Mouse (Mus musculus) embryonic facial prominence, embryonic 15.5 days (tissue): ENCODE data around the gene Arg1. TPM values are rescaled to one million over a fixed set of nuclear protein-coding genes. Genes with fewer than 3 reads are reported as not detected.

ENCODE experiments used
- ATAC-seq: fragments of 200-750 bp; cut with Nextera tagmentation; 2 replicates; pipeline ENCODE4 v1.8.0; 2017; ENCODE audit warnings: low read depth, moderate TSS enrichment; ENCODE audit not compliant: insufficient number of reproducible peaks, low FRiP score, low TSS enrichment
- H3K27ac ChIP-seq: fragments of 300-500 bp; sonication (generic); replicated peaks from 2 replicates; pipeline ENCODE4 v1.5.1; 2015; ENCODE audit warnings: mild to moderate bottlenecking, inconsistent platforms
- H3K27me3 ChIP-seq: fragments of 300-500 bp; sonication (generic); 2 replicates; pipeline ENCODE4 v1.6.1; 2015; ENCODE audit warnings: inconsistent platforms
- H3K36me3 ChIP-seq: fragments of 300-500 bp; sonication (generic); 2 replicates; pipeline ENCODE4 v1.6.1; 2015; ENCODE audit warnings: mild to moderate bottlenecking, inconsistent platforms
- H3K4me1 ChIP-seq: fragments of 300-500 bp; sonication (generic); 2 replicates; pipeline ENCODE4 v1.6.1; 2015; ENCODE audit warnings: inconsistent platforms
- H3K4me2 ChIP-seq: fragments of 300-500 bp; sonication (generic); replicated peaks from 2 replicates; pipeline ENCODE4 v1.6.1; 2015; ENCODE audit warnings: mild to moderate bottlenecking, inconsistent platforms
- H3K4me3 ChIP-seq: fragments of 300-500 bp; sonication (generic); replicated peaks from 2 replicates; pipeline ENCODE4 v1.5.1; 2015; ENCODE audit warnings: mild to moderate bottlenecking, inconsistent platforms
- H3K9ac ChIP-seq: fragments of 300-500 bp; sonication (generic); 2 replicates; pipeline ENCODE4 v1.6.1; 2015; ENCODE audit warnings: inconsistent platforms
- H3K9me3 ChIP-seq: fragments of 300-500 bp; sonication (generic); replicated peaks from 2 replicates; pipeline ENCODE4 v1.6.1; 2016; ENCODE audit warnings: inconsistent platforms
- WGBS: fragments of 180-500 bp; shearing (Covaris S2); methylation state at CpG from one replicate; pipeline ENCODE4 v1.1.7; 2015; 5-methylcytosine and 5-hydroxymethylcytosine counted together
- polyA plus RNA-seq: library from polyadenylated mRNA; unstranded; fragments of >200 nt; fragmentation: Nextera tagmentation; extraction: Ambion mirVana; gene quantifications from 2 replicates; pipeline ENCODE4 v1.2.1, GENCODE M21; 2015

Arg1 gene
- polyA plus RNA-seq, result 11.1 and 16.0 TPM in 2 replicates

- WGBS, result 24% methylated on average over 14 of the region's 14 CpGs
- H3K9ac ChIP-seq, result no peak within 1 kb of the TSS
- H3K27me3 ChIP-seq, result no peaks in the 10 kb centered on the region
- H3K4me2 ChIP-seq, result peak within 1 kb of the TSS; percentile 33
- H3K4me1 ChIP-seq, result peaks cover 9% of the 10 kb centered on the region
- H3K4me3 ChIP-seq, result no peak within 1 kb of the TSS
- no peaks in the 10 kb centered on the region for H3K9me3 ChIP-seq
- no peak for ATAC-seq
- no peak within 1 kb of the TSS for H3K27ac ChIP-seq
- H3K36me3 ChIP-seq, result no peaks in the 10 kb centered on the region
Measured at GRCm38 (mm10) chr10:24926962-24927720, at the start of gene Arg1. Arg1 (minus strand) TSS chr10:24927484.

DNA sequence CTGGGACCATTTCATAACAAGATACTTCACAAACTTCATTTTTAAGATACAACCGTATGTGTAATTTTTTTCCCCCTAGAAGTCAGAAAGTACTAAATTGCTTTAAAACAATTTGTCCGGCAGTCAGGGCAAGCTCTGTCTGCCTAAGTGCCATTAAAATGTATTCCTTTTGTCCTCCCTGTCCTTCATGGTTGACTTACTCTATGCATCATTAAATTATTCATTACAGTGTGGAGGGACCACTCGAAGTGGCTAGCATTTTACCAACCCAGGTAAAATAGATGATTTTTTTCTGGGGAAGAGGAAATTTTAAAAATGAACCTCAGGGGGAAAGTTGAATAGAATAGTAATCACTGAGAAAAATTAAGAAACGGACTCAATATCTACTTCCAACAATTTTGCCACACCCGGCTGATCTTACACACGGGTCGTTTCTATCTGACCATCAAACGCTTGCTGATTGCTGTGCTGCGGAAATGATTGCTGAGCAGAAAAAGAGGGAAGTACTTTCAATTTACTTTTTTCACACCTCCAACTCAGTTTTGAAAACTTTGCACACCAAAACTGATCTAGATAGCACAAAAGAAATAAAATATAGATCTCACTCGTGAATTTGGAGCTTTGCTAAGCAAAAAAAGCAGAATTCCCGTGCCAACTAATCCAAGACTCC lies 46.7 kb upstream of the Arg1 start:
- 77% methylated on average over 11 of the region's 11 CpGs for WGBS

DNA sequence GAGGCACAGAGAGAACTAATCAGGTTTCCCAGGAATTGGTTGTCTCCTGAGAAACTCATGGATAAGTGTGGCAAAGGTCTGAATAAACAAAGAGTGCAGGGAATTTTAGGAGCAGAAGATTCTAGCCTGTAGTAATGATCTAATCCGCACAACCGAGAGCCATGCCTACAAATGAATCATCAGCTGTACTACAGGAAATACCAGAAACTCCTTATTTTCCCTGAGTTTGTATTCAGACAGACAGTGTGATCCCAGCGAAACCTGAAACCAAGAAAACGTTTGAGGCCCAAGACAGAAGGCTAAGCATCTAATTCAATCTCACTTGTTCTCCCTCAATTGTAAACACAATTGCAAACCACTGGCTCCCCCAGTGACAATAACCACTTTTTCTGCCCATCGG lies 46.1 kb upstream of the Arg1 start:
- no peak for ATAC-seq
- H3K27ac ChIP-seq, result peak overlapping the region; percentile 68
- no peak overlapping the region for H3K4me2 ChIP-seq
- H3K36me3 ChIP-seq, result no peaks in the 10 kb centered on the region
- H3K4me3 ChIP-seq, result no peak overlapping the region
- H3K4me1 ChIP-seq, result peaks cover 9% of the 10 kb centered on the region; the same call in 1 of the 2 replicates
- WGBS, result 32% methylated on average over 5 of the region's 5 CpGs
- H3K9me3 ChIP-seq, result no peaks in the 10 kb centered on the region
- H3K27me3 ChIP-seq, result no peaks in the 10 kb centered on the region
- no peak overlapping the region for H3K9ac ChIP-seq

More for the DNA sequence above, 46.7 kb upstream of the Arg1 start:
- Histone ChIP-seq H3K9ac (no peak overlapping the region), H3K4me3 (no peak overlapping the region), H3K36me3 (no peaks in the 10 kb centered on the region), H3K4me1 (peaks cover 9% of the 10 kb centered on the region; the same call in 1 of the 2 replicates), H3K27me3 (no peaks in the 10 kb centered on the region), H3K4me2 (no peak overlapping the region), H3K27ac (peak overlapping the region; percentile 68; the same call in 1 of the 2 replicates), H3K9me3 (no peaks in the 10 kb centered on the region)
- ATAC-seq, result no peak

- no peaks in the 10 kb centered on the region for H3K27me3 ChIP-seq
- H3K36me3 ChIP-seq, result no peaks in the 10 kb centered on the region
- 35% methylated on average over 4 of the region's 4 CpGs for WGBS
- H3K9me3 ChIP-seq, result no peaks in the 10 kb centered on the region
- H3K4me3 ChIP-seq, result no peak overlapping the region
- ATAC-seq, result no peak
- H3K4me1 ChIP-seq, result peaks cover 9% of the 10 kb centered on the region; the same call in 1 of the 2 replicates
- H3K9ac ChIP-seq, result no peak overlapping the region
- H3K27ac ChIP-seq, result peak overlapping the region; percentile 68
- H3K4me2 ChIP-seq, result no peak overlapping the region
Measured at GRCm38 (mm10) chr10:24972923-24973322, 45.6 kb upstream of the Arg1 start.

DNA sequence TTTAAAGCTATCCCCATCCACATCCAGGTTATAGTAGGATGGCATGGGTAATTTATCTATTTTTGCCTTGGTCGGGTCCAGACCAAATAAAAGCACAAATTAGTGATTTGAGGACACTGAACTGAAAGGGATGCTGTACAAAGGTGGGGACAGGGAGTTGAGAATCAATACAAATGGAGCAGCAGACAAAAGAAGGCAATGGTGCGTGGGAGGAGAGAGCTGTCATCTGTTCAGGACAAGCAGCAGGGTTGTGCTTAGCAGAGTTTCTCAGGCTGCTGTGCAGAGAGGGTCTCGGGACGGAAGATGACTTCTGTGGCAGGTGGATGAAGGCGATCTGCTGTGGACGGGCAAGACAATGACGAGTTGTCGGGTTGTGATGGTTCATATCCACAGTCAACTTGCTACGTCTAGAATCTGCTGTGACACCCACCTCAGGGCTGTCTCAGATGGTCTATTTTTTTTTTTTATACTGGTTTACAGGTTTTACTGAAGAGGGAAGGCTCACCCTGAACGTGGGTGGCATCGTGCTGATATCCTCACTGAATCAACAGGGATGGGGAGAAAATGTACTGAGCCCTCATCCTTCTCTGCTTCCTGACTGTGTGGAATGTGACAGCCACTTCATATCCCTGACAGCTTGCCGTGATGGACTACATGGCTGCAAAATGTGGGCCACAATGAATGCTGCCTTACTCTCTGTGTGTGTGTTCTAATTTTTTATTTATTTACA lies 38.7 kb upstream of the Arg1 start:
- Histone ChIP-seq H3K4me1 (no peaks in the 10 kb centered on the region), H3K4me2 (no peak overlapping the region), H3K9ac (no peak overlapping the region), H3K27me3 (no peaks in the 10 kb centered on the region), H3K4me3 (no peak overlapping the region), H3K27ac (no peak overlapping the region), H3K9me3 (no peaks in the 10 kb centered on the region), H3K36me3 (no peaks in the 10 kb centered on the region)
- 76% methylated on average over 12 of the region's 12 CpGs for WGBS
- ATAC-seq, result no peak

DNA sequence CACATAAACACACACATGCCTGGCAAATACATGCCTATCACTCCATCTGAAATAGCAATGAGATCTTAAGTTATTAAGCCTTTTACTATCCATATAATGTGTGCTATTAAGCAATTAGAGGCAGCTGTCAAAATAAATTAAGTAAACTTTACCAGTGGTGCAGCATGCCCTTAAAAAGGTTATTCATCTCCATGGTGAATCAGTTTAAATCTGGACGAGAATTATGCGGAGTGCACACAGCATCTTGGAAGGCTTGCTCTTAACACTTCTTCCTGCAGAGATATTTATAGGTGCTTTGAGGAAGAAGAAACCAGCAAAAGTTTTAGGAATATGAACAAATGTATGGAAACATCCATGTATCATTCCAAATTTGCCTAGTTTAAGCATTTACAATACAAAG lies 34.6 kb upstream of the Arg1 start:
- Histone ChIP-seq H3K9ac (no peak overlapping the region), H3K4me1 (no peaks in the 10 kb centered on the region), H3K27me3 (0 out of 2 replicates have a peak, but pooled peaks cover 2% of the 10 kb centered on the region), H3K36me3 (no peaks in the 10 kb centered on the region), H3K4me2 (no peak overlapping the region), H3K27ac (no peak overlapping the region), H3K4me3 (no peak overlapping the region), H3K9me3 (no peaks in the 10 kb centered on the region)
- 31% methylated on average over 2 of the region's 2 CpGs for WGBS
- no peak for ATAC-seq

DNA sequence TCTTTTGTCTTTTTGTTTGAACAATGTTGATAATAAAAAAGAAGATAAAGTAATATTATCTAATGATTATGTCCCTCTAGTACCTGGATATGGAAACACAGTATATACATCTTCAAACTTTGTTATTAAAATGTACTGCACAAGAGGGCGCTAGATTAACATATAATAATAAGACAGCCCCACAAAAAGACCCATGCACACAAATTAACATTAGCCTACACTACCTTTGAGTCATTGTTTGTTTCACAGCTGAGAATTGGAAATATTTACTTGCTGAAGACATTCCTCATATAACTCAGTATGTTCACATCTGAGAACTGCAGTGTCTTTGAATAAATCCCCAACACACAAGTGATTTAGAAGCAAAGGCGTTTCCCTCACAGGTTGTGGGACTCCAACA lies 33.8 kb upstream of the Arg1 start:
- no peaks in the 10 kb centered on the region for H3K9me3 ChIP-seq
- H3K27me3 ChIP-seq, result 0 out of 2 replicates have a peak, but pooled peaks cover 2% of the 10 kb centered on the region
- no peaks in the 10 kb centered on the region for H3K4me1 ChIP-seq
- no peak overlapping the region for H3K4me3 ChIP-seq
- H3K27ac ChIP-seq, result no peak overlapping the region
- no peaks in the 10 kb centered on the region for H3K36me3 ChIP-seq
- H3K4me2 ChIP-seq, result no peak overlapping the region
- H3K9ac ChIP-seq, result no peak overlapping the region
- WGBS, result 44% methylated on average over 2 of the region's 2 CpGs
- no peak for ATAC-seq

DNA sequence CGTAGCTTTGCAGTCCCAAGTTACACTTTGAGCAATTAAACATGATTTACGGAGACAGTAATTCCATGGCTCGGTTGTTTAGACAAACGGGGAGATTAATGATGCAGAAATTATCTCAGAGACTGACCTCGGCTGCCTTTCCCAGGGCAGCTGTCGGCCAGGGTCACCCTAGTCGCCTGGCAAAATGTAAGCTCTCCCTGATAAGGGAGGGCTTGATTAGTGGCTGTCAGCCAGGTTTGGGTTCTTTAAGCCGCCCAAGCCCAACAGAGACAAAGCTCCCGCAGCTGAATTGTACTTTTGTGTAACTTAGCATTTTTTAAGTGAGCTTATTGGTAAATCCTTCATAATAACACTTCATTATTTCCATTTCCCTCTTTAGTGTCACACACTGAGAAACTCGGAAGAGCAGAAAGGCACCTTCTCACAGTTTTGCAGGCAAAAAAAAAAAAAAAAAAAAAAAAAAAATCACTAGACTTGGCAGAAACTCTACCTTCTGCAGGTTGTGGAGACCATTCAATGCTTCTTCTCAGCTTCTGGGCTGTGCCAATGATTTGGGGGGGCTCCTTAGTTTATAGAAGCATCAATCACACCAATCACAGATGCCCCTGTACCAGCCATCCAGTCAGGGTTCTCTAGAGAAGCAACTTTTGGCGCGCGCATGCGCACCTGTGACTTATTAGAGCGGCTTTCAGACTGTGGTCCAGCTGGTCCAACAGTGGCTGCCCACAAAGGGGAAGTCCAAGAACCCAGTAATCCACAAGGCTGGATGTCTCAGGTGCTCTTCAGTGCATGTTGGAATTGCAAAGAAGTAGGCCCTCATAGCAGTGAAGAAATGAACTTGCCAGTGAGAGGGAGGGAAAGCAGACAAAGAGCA lies 32.0 kb upstream of the Arg1 start:
- no peak for ATAC-seq
- Histone ChIP-seq H3K4me3 (no peak overlapping the region), H3K27ac (no peak overlapping the region), H3K9ac (no peak overlapping the region), H3K9me3 (no peaks in the 10 kb centered on the region), H3K4me2 (no peak overlapping the region), H3K27me3 (0 out of 2 replicates have a peak, but pooled peaks cover 2% of the 10 kb centered on the region), H3K4me1 (no peaks in the 10 kb centered on the region), H3K36me3 (no peaks in the 10 kb centered on the region)
- 47% methylated on average over 15 of the region's 15 CpGs for WGBS

GRCm38 (mm10) chr10:24958280-24959042 lies 31.2 kb upstream of the Arg1 start:
- no peak overlapping the region for H3K9ac ChIP-seq
- no peak overlapping the region for H3K4me2 ChIP-seq
- H3K9me3 ChIP-seq, result no peaks in the 10 kb centered on the region
- H3K4me1 ChIP-seq, result no peaks in the 10 kb centered on the region
- no peak for ATAC-seq
- WGBS, result 56% methylated on average over 15 of the region's 15 CpGs
- no peak overlapping the region for H3K4me3 ChIP-seq
- H3K27me3 ChIP-seq, result 0 out of 2 replicates have a peak, but pooled peaks cover 2% of the 10 kb centered on the region
- H3K27ac ChIP-seq, result no peak overlapping the region
- no peaks in the 10 kb centered on the region for H3K36me3 ChIP-seq

GRCm38 (mm10) chr10:24953876-24954275 lies 26.6 kb upstream of the Arg1 start:
- 83% methylated on average over 6 of the region's 6 CpGs for WGBS
- Histone ChIP-seq H3K36me3 (no peaks in the 10 kb centered on the region), H3K9me3 (no peaks in the 10 kb centered on the region), H3K27ac (no peak overlapping the region), H3K4me2 (no peak overlapping the region), H3K27me3 (0 out of 2 replicates have a peak, but pooled peaks cover under 1% of the 10 kb centered on the region), H3K9ac (no peak overlapping the region), H3K4me1 (no peaks in the 10 kb centered on the region), H3K4me3 (no peak overlapping the region)
- no peak for ATAC-seq
